9 mouse cellular contexts compared by ENCODE assay signal in the genomic region with DNA sequence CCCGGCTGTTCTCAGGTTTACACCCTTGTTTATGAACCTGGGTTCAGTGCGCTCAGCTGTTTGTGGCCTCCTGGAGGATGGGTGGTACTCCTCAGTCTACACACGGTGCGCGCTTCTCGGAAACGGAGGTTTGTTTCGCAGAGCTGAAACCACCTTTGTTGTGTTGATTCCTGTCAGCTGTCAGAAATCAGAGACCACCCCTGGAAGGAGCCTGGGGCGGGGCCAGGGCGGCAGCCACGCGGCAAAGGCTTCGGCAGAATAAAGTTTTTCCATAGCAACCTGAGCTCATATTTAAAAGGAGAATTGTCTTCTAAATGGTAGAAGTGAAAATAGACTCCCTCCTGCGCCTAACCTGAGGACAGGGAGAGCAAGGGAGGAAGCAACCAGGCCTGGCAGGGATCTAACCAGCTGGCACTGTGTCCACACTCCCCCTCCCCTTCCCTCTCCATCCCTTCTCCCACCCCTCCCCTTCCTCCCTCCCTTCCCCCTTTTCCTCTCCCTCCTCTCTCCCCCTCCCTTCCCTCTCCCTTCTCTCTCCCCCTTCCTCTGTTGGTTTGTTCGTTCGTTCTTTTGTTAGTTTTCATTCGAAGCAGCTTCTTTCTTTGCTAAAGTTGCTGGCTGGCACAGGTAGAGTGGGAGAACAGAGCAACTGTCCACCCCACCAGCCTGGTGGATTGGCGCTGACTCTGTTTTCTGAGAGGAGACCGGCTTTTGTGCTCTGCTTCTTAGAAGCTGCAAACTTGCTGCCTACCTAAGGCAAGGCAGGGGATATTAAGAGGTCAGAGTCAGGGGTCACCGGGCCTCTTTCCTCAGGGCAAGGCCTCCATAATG. TPM values are rescaled to one million over a fixed set of nuclear protein-coding genes. Genes with fewer than 3 reads are reported as not detected.
DNase-seq lines count a peak whose midpoint lies in the region; ATAC-seq and TF ChIP-seq lines count a peak whose summit lies in the region.
"Had no signal": no experiment of that assay in that cellular context is flagged by ENCODE, and none has a peak within 500 bp of the region (broad histone marks: within the 10 kb centered on the region; RNA-seq: fewer than 3 reads in every experiment).

No protein-coding gene starts in this region.

- H3K36me3 ChIP-seq in forebrain, embryonic 11.5 days (ENCODE audit: control insufficient read depth, insufficient read depth, low read length) = no peaks in the 10 kb centered on the region
- no peaks in the 10 kb centered on the region for H3K36me3 ChIP-seq in intestine, postnatal 0 days (ENCODE audit: control insufficient read depth, insufficient read depth)
- H3K36me3 ChIP-seq in midbrain, embryonic 13.5 days = no peaks in the 10 kb centered on the region
- H3K36me3 ChIP-seq in stomach, embryonic 16.5 days (ENCODE audit: control insufficient read depth, insufficient read depth, low read length) = no peaks in the 10 kb centered on the region

- H3K9ac ChIP-seq in forebrain, embryonic 11.5 days (ENCODE audit: low read length) = peak overlapping the region; percentile 48; the same call in 1 of the 2 replicates
- no peak overlapping the region for H3K9ac ChIP-seq in intestine, postnatal 0 days (ENCODE audit: low read depth, low read length)
- H3K9ac ChIP-seq in midbrain, embryonic 13.5 days (replicated peaks) = peak overlapping the region; percentile 60
- peak overlapping the region; percentile 19 for H3K9ac ChIP-seq in stomach, embryonic 16.5 days (ENCODE audit: low read length)

- DNase-seq in kidney, postnatal 4 days = peak; percentile 28 to 47
- DNase-seq in kidney, postnatal 14 days = no peak
- peak; percentile 68 for DNase-seq in forebrain, embryonic 11.5 days (ENCODE audit: low spot score)
- DNase-seq in urinary bladder, postnatal 14 days (ENCODE audit: low spot score) = no peak
- no peak for DNase-seq in kidney, postnatal 25 days

- TF ChIP-seq CTCF in intestine, postnatal 0 days (IDR thresholded peaks at IDR 0.05; ENCODE audit: low read depth) = no peak

- peak overlapping the region; percentile 22 for H3K4me3 ChIP-seq in forebrain, embryonic 11.5 days (ENCODE audit: low read depth, low read length)
- no peak overlapping the region for H3K4me3 ChIP-seq in intestine, postnatal 0 days (ENCODE audit: low read depth, low read length)
- H3K4me3 ChIP-seq in midbrain, embryonic 13.5 days (replicated peaks) = peak overlapping the region; percentile 31
- peak overlapping the region; percentile 24; the same call in 1 of the 2 replicates for H3K4me3 ChIP-seq in stomach, embryonic 16.5 days (replicated peaks; ENCODE audit: low read length)
- H3K4me3 ChIP-seq: myocyte had no signal

- WGBS in forebrain, embryonic 11.5 days = under 1% methylated on average over 20 of the region's 20 CpGs
- 28% methylated on average over 20 of the region's 20 CpGs for WGBS in intestine, postnatal 0 days
- WGBS in midbrain, embryonic 13.5 days = 2% methylated on average over 20 of the region's 20 CpGs
- 13% methylated on average over 20 of the region's 20 CpGs for WGBS in stomach, embryonic 16.5 days

- ATAC-seq in forebrain, embryonic 11.5 days (replicated peaks; ENCODE audit: low FRiP score) = peak; percentile 83
- no peak for ATAC-seq in intestine, postnatal 0 days
- peak; percentile 77 for ATAC-seq in midbrain, embryonic 13.5 days
- no peak for ATAC-seq in stomach, embryonic 16.5 days (ENCODE audit: insufficient read depth, low FRiP score)

- peaks cover 8% of the 10 kb centered on the region; the same call in 1 of the 2 replicates for H3K4me1 ChIP-seq in forebrain, embryonic 11.5 days (replicated peaks; ENCODE audit: control insufficient read depth, insufficient read depth, low read length)
- no peaks in the 10 kb centered on the region for H3K4me1 ChIP-seq in intestine, postnatal 0 days (replicated peaks; ENCODE audit: control insufficient read depth, insufficient read depth, low read length)
- H3K4me1 ChIP-seq in midbrain, embryonic 13.5 days (replicated peaks) = peaks cover 28% of the 10 kb centered on the region
- peaks cover 16% of the 10 kb centered on the region for H3K4me1 ChIP-seq in stomach, embryonic 16.5 days (ENCODE audit: control insufficient read depth, insufficient read depth, low read length)

- no peaks in the 10 kb centered on the region for H3K9me3 ChIP-seq in forebrain, embryonic 11.5 days (ENCODE audit: control insufficient read depth, low read length)
- H3K9me3 ChIP-seq in intestine, postnatal 0 days (ENCODE audit: control insufficient read depth) = no peaks in the 10 kb centered on the region
- no peaks in the 10 kb centered on the region for H3K9me3 ChIP-seq in midbrain, embryonic 13.5 days
- H3K9me3 ChIP-seq in stomach, embryonic 16.5 days (replicated peaks; ENCODE audit: control insufficient read depth, low read length) = no peaks in the 10 kb centered on the region

- H3K27ac ChIP-seq in forebrain, embryonic 11.5 days (ENCODE audit: low read depth, low read length) = no peak overlapping the region; the same call in 1 of the 2 replicates
- H3K27ac ChIP-seq in intestine, postnatal 0 days (ENCODE audit: low read depth, low read length) = no peak overlapping the region
- peak overlapping the region; percentile 47; the same call in 1 of the 2 replicates for H3K27ac ChIP-seq in midbrain, embryonic 13.5 days
- H3K27ac ChIP-seq in stomach, embryonic 16.5 days (ENCODE audit: low read length) = no peak overlapping the region

- H3K27me3 ChIP-seq in forebrain, embryonic 11.5 days (ENCODE audit: control insufficient read depth, insufficient read depth, low read length) = no peaks in the 10 kb centered on the region
- H3K27me3 ChIP-seq in intestine, postnatal 0 days (replicated peaks; ENCODE audit: control insufficient read depth, insufficient read depth, low read length) = no peaks in the 10 kb centered on the region
- H3K27me3 ChIP-seq in midbrain, embryonic 13.5 days = no peaks in the 10 kb centered on the region
- H3K27me3 ChIP-seq in stomach, embryonic 16.5 days (ENCODE audit: control insufficient read depth, insufficient read depth, low read length) = no peaks in the 10 kb centered on the region

- peak overlapping the region; percentile 52 for H3K4me2 ChIP-seq in forebrain, embryonic 11.5 days (ENCODE audit: low read depth, low read length, severe bottlenecking)
- peak overlapping the region; percentile 18 for H3K4me2 ChIP-seq in intestine, postnatal 0 days (replicated peaks; ENCODE audit: low read depth)
- peak overlapping the region; percentile 56 for H3K4me2 ChIP-seq in midbrain, embryonic 13.5 days (replicated peaks)
- peak overlapping the region; percentile 39 for H3K4me2 ChIP-seq in stomach, embryonic 16.5 days (ENCODE audit: low read depth, low read length)

RNA-seq across cellular contexts. Expression of a gene that starts 23.0 kb away (rescaled TPM):
- polyA plus RNA-seq in forebrain, embryonic 11.5 days (2014; fragmentation: Nextera tagmentation; extraction: Ambion mirVana) = 7.3 and 9.5 TPM in 2 replicates
- 0.70 and 0.80 TPM in 2 replicates for polyA plus RNA-seq in intestine, postnatal 0 days (2015; fragmentation: Nextera tagmentation; extraction: Ambion mirVana)
- 22.3 and 29.1 TPM in 2 replicates for polyA plus RNA-seq in midbrain, embryonic 13.5 days (2015; fragmentation: Nextera tagmentation; extraction: Ambion mirVana)
- polyA plus RNA-seq in stomach, embryonic 16.5 days (2015; fragmentation: Nextera tagmentation; extraction: Ambion mirVana) = 3.6 and 4.3 TPM in 2 replicates

Comparison
In these comparisons a context has a peak if more than half of its experiments do, and no peak if none do; other contexts are left out.
1. DNase-seq: peak in kidney, postnatal 4 days (2 of 2) and forebrain, embryonic 11.5 days (single experiment); none in kidney, postnatal 14 days (single experiment), urinary bladder, postnatal 14 days (single experiment) and kidney, postnatal 25 days (0 of 2).
2. ATAC-seq: peak in forebrain, embryonic 11.5 days (single experiment) and midbrain, embryonic 13.5 days (single experiment); none in intestine, postnatal 0 days (single experiment) and stomach, embryonic 16.5 days (single experiment).
3. Peak in every context shown above with its lines, with median percentiles within 50 percentile points of each other: H3K4me2 ChIP-seq.